Mouse (Mus musculus) 3T3-L1 (cell line): ENCODE data around the gene Ppbp.
A peak's percentile ranks its signal among the peaks of the same experiment; 100 is the strongest.
"Not testable (repeated sequence)": the region's sequence is repeated elsewhere in the genome, so short reads cannot be mapped to it uniquely, and the experiment has no call there.

Experiments used
- DNase-seq: peaks from one replicate; pipeline ENCODE4 v3.0.0-alpha.2; 2015; ENCODE audit warnings: low read depth, low spot score

Ppbp gene

GRCm38 (mm10) chr5:90785659-90786588 lies 17.6 kb downstream of the Ppbp start, which contains the start of gene Cxcl3:
TSS of gene Cxcl3 (plus strand) at chr5:90786103.
- peak; percentile 67 for DNase-seq

- DNase-seq: peak; percentile 70
Measured at GRCm38 (mm10) chr5:90788114-90788513, 19.8 kb downstream of the Ppbp start.

GRCm38 (mm10) chr5:90789306-90790073 lies 21.2 kb downstream of the Ppbp start:
- DNase-seq: no peak

GRCm38 (mm10) chr5:90790074-90790502 lies 21.8 kb downstream of the Ppbp start:
- no peak for DNase-seq

GRCm38 (mm10) chr5:90794195-90794625 lies 25.9 kb downstream of the Ppbp start, which contains the start of gene Cxcl15:
TSS of gene Cxcl15 (plus strand) at chr5:90794534.
- DNase-seq: no peak

GRCm38 (mm10) chr5:90795392-90795791 lies 27.1 kb downstream of the Ppbp start:
- DNase-seq: not testable (repeated sequence)

GRCm38 (mm10) chr5:90804574-90804973 lies 36.3 kb downstream of the Ppbp start:
- no peak for DNase-seq

- DNase-seq: no peak
Measured at GRCm38 (mm10) chr5:90806050-90806449, 37.7 kb downstream of the Ppbp start.

GRCm38 (mm10) chr5:90807176-90807950 lies 39.0 kb downstream of the Ppbp start:
- peak; percentile 81 for DNase-seq
